Mouse (Mus musculus) lung, embryonic 16.5 days (tissue): ENCODE data around the gene Pde1c. TPM values are rescaled to one million over a fixed set of nuclear protein-coding genes. Genes with fewer than 3 reads are reported as not detected.

Experiments used
- ATAC-seq: fragments of 200-750 bp; cut with Nextera tagmentation; 2 replicates; pipeline ENCODE4 v1.8.0; 2017; ENCODE audit warnings: low read depth, mild to moderate bottlenecking, moderate library complexity
- H3K27ac ChIP-seq: fragments of 300-500 bp; sonication (generic); 2 replicates; pipeline ENCODE4 v1.5.1; 2014; ENCODE audit warnings: mild to moderate bottlenecking, control low read depth, low read length
- H3K27me3 ChIP-seq: fragments of 300-500 bp; sonication (generic); 2 replicates; pipeline ENCODE4 v1.6.1; 2014; ENCODE audit warnings: low read depth, low read length, mixed read lengths; ENCODE audit not compliant: control insufficient read depth, insufficient read depth
- H3K36me3 ChIP-seq: fragments of 300-500 bp; sonication (generic); 2 replicates; pipeline ENCODE4 v1.6.1; 2014; ENCODE audit warnings: low read length; ENCODE audit not compliant: control insufficient read depth, insufficient read depth
- H3K4me1 ChIP-seq: fragments of 300-500 bp; sonication (generic); replicated peaks from 2 replicates; pipeline ENCODE4 v1.6.1; 2014; ENCODE audit warnings: low read length, mixed read lengths; ENCODE audit not compliant: control insufficient read depth, insufficient read depth
- H3K4me2 ChIP-seq: fragments of 300-500 bp; sonication (generic); 2 replicates; pipeline ENCODE4 v1.6.1; 2014; ENCODE audit warnings: low read depth, low read length, control low read depth
- H3K4me3 ChIP-seq: fragments of 300-500 bp; sonication (generic); 2 replicates; pipeline ENCODE4 v1.5.1; 2014; ENCODE audit warnings: mild to moderate bottlenecking, low read length, control low read depth
- H3K9ac ChIP-seq: fragments of 300-500 bp; sonication (generic); 2 replicates; pipeline ENCODE4 v1.6.1; 2014; ENCODE audit warnings: low read length, control low read depth
- H3K9me3 ChIP-seq: fragments of 300-500 bp; sonication (generic); 2 replicates; pipeline ENCODE4 v1.6.1; 2016; ENCODE audit warnings: low read length; ENCODE audit not compliant: control insufficient read depth
- WGBS: fragments of 180-500 bp; shearing (Covaris S2); extraction: QIAGEN DNeasy Blood & Tissue Kit; methylation state at CpG from one replicate; pipeline ENCODE4 v1.1.7; 2014; 5-methylcytosine and 5-hydroxymethylcytosine counted together
- polyA plus RNA-seq: library from polyadenylated mRNA; unstranded; fragments of >200 nt; fragmentation: Nextera tagmentation; extraction: Ambion mirVana; gene quantifications from 2 replicates; pipeline ENCODE4 v1.2.1, GENCODE M21; 2015

The Pde1c gene
- polyA plus RNA-seq, 1 experiment from 2014 or later: 0.89 TPM

DNA sequence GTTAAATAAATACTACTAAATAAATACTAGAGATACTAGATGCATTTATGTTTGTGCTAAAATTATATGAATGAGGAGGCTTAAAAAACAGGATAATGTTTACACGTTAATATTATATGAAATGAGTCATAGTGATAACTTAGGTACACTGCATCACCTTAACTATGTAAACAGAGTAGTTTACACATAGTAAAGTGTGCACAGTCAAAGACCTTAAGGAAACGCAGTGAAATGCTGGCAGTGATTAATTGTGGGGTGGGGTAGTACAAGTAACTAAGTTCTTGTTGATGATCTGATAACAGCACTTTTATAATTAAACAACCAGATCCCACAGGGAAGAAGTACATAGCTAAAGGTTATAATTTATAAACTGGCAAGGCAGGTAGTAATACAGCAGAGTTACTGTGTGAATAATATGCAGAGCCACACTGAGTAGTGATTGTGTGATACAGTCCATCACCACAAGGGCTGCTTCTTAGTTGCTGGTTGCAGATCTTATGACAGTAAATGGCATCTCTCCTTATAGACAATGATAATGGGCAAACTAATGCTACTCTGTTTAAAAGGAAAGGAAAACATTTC is 469.3 kb downstream of the Pde1c start:
- Histone ChIP-seq H3K4me2 (no peak overlapping the region), H3K27me3 (no peaks in the 10 kb centered on the region), H3K4me1 (no peaks in the 10 kb centered on the region), H3K9me3 (no peaks in the 10 kb centered on the region; the same call in 1 of the 2 replicates), H3K27ac (no peak overlapping the region), H3K36me3 (no peaks in the 10 kb centered on the region), H3K4me3 (no peak overlapping the region), H3K9ac (no peak overlapping the region)
- ATAC-seq: no peak
- 45% methylated on average over 2 of the region's 2 CpGs for WGBS

DNA sequence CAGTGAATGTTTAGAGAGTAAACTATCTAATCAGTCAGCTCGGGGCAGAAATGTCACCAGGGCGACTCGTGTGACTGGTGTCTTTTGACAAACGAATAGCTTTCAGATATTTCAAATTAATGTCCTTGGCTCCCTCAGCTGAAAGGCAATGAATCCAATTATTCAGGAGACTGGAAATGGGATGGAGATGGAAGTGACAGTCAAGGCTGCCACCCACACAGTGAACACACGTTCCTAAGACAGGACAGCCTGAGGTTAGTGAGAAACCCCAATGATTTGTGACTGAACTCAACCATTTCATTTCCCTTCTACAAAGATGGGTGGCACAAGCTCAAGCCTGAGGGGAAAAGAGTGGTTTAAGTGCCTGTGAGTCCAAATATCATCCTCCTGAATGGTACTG is 470.5 kb downstream of the Pde1c start:
- ATAC-seq: no peak
- no peaks in the 10 kb centered on the region for H3K36me3 ChIP-seq
- no peaks in the 10 kb centered on the region; the same call in 1 of the 2 replicates for H3K9me3 ChIP-seq
- H3K9ac ChIP-seq: no peak overlapping the region
- no peak overlapping the region for H3K27ac ChIP-seq
- H3K4me1 ChIP-seq: no peaks in the 10 kb centered on the region
- 30% methylated on average over 5 of the region's 5 CpGs for WGBS
- H3K4me2 ChIP-seq: no peak overlapping the region
- H3K4me3 ChIP-seq: no peak overlapping the region
- no peaks in the 10 kb centered on the region for H3K27me3 ChIP-seq

DNA sequence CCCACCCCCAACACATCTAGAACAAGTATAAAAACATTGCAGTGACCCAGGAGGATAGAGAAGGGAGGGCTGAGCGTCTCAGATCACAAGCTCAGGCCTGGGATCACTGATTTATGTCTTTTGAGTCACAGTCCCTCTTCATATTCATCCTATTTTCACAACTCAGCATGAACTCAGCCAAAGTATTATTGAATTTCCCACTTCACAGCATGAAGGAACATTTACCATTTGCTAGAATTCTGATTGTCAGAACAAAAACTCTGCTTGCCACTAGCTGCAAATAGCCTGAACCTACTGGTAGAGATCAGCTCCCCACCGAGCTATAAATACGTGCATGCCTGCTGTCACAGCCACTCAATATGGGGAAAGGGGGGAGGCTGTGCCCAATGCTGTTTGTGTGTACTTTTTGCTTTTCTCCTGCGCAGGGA is 492.5 kb downstream of the Pde1c start:
- H3K36me3 ChIP-seq: no peaks in the 10 kb centered on the region
- 40% methylated on average over 4 of the region's 4 CpGs for WGBS
- ATAC-seq: no peak

DNA sequence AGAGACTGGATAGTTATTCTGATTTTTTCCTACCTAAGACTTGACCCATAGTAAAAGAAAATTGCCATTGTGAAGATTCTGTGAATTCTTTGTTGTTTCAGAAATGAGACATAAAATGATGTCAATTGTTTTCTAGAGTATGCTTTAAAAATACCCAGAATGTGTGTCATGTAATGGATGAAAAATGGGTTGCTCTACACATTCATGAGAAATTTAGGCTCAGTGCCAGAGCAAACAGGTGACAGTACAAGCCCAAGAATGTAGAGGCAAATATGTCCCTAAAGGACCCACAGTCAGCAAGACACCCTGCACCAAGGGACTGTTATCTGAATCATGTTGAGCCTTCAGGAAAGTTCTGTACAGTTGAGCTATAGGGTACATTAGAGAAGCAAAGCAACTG is 500.4 kb downstream of the Pde1c start:
- no peak overlapping the region for H3K9ac ChIP-seq
- no peaks in the 10 kb centered on the region for H3K27me3 ChIP-seq
- no peaks in the 10 kb centered on the region for H3K36me3 ChIP-seq
- no peak overlapping the region for H3K27ac ChIP-seq
- H3K4me1 ChIP-seq: no peaks in the 10 kb centered on the region
- no peak overlapping the region for H3K4me2 ChIP-seq
- no peak overlapping the region for H3K4me3 ChIP-seq
- H3K9me3 ChIP-seq: no peaks in the 10 kb centered on the region
- no peak for ATAC-seq

More for the DNA sequence above, 492.5 kb downstream of the Pde1c start:
- no peaks in the 10 kb centered on the region for H3K9me3 ChIP-seq
- H3K27ac ChIP-seq: no peak overlapping the region
- no peaks in the 10 kb centered on the region for H3K27me3 ChIP-seq
- H3K4me1 ChIP-seq: no peaks in the 10 kb centered on the region
- no peak overlapping the region for H3K9ac ChIP-seq
- no peak overlapping the region for H3K4me3 ChIP-seq
- H3K4me2 ChIP-seq: no peak overlapping the region

DNA sequence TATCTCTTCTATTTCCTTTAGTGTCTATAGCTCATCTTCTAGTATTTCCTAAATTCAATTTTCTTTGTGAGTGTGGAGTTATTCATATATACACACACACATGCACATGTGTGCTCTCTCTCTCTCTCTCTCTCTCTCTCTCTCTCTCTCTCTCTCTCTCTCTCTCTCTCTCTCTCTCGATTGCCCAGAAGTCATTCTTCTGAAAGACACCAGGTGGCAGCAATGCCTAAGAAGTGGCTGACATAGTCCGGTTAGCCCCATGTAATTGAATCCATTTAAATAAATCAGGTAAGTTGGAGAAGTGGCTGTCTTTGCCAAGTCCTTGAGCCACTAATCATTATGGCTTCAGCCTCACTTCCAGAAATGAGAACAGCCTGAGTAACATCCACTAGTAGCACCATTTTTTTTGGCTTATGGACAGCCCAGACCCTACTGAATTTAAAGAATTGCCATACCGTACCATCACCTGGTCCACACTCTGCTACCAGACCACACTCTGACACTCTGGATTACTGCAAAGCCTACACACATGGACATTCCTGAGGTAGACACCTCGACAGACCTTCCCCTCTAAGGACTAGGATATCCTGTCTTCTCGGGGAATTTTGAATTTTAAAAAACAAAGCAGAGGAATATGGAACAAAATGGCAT is 502.1 kb downstream of the Pde1c start:
- Histone ChIP-seq H3K4me1 (no peaks in the 10 kb centered on the region), H3K9me3 (no peaks in the 10 kb centered on the region), H3K27me3 (no peaks in the 10 kb centered on the region), H3K36me3 (no peaks in the 10 kb centered on the region), H3K27ac (no peak overlapping the region), H3K9ac (no peak overlapping the region), H3K4me2 (no peak overlapping the region), H3K4me3 (no peak overlapping the region)
- ATAC-seq: no peak
- 37% methylated on average over 5 of the region's 5 CpGs for WGBS

DNA sequence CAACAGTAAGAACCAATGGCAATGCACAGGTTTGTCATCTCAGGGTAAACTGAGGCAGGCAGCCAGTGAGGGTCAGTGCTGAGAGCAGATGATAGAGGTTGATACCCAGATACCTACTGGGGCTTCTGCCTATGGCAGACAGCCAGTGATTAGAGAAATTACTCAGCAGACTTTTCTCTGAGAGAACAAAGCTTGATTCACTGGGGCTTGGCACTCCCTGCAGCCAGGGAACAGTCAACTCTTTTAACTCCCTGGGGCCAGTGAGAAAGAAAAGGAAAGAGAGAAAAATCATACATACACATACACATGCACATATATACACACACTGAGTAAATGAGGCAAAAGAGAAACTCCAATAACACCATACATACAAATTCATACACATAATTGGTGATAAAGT is 505.2 kb downstream of the Pde1c start:
- no peak overlapping the region for H3K4me3 ChIP-seq

DNA sequence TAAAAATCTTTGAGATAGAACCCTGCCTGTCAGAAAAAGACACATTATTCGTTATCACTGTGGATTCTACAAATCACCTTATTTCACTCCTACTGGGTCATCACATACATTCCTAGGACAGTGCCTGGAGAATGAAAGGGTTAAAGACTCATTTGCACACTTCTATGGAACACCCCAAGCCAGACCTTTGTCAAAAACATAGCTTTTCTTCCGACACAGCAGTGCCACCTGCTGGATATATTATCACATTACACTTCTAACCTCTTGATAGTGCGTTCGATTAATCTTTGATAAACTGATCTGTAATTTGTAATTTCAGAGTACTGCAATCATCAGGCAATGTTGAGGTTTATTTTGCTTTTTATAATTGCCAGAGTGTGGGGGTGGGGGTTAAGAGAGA is 519.8 kb downstream of the Pde1c start:
- Histone ChIP-seq H3K27ac (no peak overlapping the region), H3K27me3 (no peaks in the 10 kb centered on the region), H3K4me1 (no peaks in the 10 kb centered on the region), H3K36me3 (no peaks in the 10 kb centered on the region), H3K4me2 (no peak overlapping the region), H3K4me3 (no peak overlapping the region), H3K9ac (no peak overlapping the region), H3K9me3 (no peaks in the 10 kb centered on the region)
- ATAC-seq: no peak
- WGBS: 30% methylated on average over 4 of the region's 4 CpGs

More for the DNA sequence above, 505.2 kb downstream of the Pde1c start:
- Histone ChIP-seq H3K9ac (no peak overlapping the region), H3K9me3 (no peaks in the 10 kb centered on the region), H3K36me3 (no peaks in the 10 kb centered on the region), H3K4me1 (no peaks in the 10 kb centered on the region), H3K27ac (no peak overlapping the region), H3K4me2 (no peak overlapping the region), H3K27me3 (no peaks in the 10 kb centered on the region)
- no peak for ATAC-seq

DNA sequence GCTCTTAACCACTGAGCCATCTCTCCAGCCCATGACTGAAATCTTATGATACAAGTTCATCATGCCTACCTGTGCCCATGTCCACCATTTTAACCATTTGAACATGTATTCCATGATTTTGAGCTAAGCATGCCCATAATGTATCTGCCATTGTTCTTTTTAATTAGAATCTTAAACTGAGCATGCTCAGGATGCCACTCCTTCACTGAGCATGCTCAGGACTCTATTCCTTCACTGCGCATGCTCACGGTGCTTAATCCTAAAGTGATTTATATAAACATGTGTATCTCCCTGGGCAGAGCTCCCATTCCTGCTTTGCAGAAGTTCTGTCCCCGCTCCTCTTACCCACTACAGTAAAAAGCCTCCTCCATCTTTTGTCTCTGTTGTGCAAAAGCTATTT is 520.3 kb downstream of the Pde1c start:
- no peak overlapping the region for H3K27ac ChIP-seq
- no peak for ATAC-seq
- H3K4me2 ChIP-seq: no peak overlapping the region
- H3K36me3 ChIP-seq: no peaks in the 10 kb centered on the region
- H3K4me3 ChIP-seq: no peak overlapping the region
- H3K4me1 ChIP-seq: no peaks in the 10 kb centered on the region
- no peak overlapping the region for H3K9ac ChIP-seq
- H3K27me3 ChIP-seq: no peaks in the 10 kb centered on the region
- WGBS: 78% methylated on average over 3 of the region's 3 CpGs
- no peaks in the 10 kb centered on the region for H3K9me3 ChIP-seq

DNA sequence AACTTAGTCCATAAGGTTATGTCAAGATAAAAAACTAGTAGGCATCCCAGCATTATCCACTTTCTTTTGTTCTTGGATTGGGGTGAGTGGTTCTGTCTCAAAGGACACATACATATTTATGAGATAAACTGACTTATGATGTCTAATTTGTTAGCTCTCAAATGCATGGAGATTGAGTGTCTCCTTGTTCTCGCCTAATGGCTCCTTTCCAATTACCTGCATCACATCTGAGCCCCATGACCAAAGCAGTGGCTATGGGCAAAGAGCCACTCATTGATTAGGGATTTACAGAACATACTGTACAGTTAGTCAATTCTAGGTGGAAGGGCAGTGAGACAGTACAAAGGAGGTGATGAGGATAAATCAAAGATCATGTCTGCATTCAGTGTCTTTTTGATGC is 524.2 kb downstream of the Pde1c start:
- 84% methylated on average over 1 of the region's 1 CpGs for WGBS
- ATAC-seq: no peak

More for the DNA sequence above, 524.2 kb downstream of the Pde1c start:
- H3K27me3 ChIP-seq: no peaks in the 10 kb centered on the region
- H3K4me2 ChIP-seq: no peak overlapping the region
- H3K4me1 ChIP-seq: no peaks in the 10 kb centered on the region
- no peaks in the 10 kb centered on the region for H3K36me3 ChIP-seq
- H3K4me3 ChIP-seq: no peak overlapping the region
- no peak overlapping the region for H3K27ac ChIP-seq
- H3K9ac ChIP-seq: no peak overlapping the region
- no peaks in the 10 kb centered on the region for H3K9me3 ChIP-seq
